Mouse (Mus musculus) megakaryocyte progenitor cell, adult 5-6 weeks (primary cell): ENCODE measurements around the gene Gm45799. TPM values are rescaled to one million over a fixed set of nuclear protein-coding genes. Genes with fewer than 3 reads are reported as not detected.
A peak's percentile ranks its signal among the peaks of the same experiment; 100 is the strongest.

Experiments used
- ATAC-seq: replicated peaks from 2 replicates; pipeline ENCODE4 v1.8.0; 2016; ENCODE audit warnings: mild to moderate bottlenecking, moderate TSS enrichment, inconsistent platforms; ENCODE audit not compliant: poor library complexity
- total RNA-seq, 2 experiments: library from RNA; stranded (forward) in 1 of 2; stranded (reverse) in 1 of 2; fragments of 157-497, 149-512 nt in 1 of 2; fragments of 200-1000 nt in 1 of 2; gene quantifications; 2 replicates each; pipeline versions ENCODE4 v1.2.3 to v1.2.4; 2015 to 2017

Gm45799 gene
- total RNA-seq, 2 experiments from 2014 or later, result 1.5 to 4.1 TPM

- ATAC-seq, result no peak
These were observed 596 bp upstream of the Gm45799 start, which contains the start of gene Timm10b for GRCm38 (mm10) chr7:105639756-105640155. TSS of gene Timm10b (plus strand) at chr7:105640056.

- peak; percentile 33 for ATAC-seq
These were observed 523 bp downstream of the Gm45799 start for GRCm38 (mm10) chr7:105640894-105641255.

DNA sequence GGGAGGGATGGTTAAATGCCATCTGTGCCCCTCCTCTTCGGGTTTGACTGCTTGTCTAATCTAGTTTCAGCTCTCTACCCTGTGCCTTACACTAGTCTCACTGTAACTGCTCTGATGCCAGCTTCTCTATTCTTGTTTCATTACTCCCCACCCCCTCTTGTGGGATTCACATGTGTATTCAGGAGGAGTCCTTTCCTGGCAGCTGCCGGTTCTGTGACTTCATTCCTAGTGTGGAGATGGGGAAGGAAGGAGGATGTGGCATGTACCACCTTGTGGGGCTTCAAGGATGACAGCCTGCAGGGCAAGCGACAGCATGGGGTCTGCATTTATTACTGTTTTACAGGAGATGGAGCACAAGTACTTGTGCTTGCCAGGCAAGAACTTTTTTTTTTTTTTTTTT, 1.6 kb downstream of the Gm45799 start:
- ATAC-seq, result peak; percentile 15

DNA sequence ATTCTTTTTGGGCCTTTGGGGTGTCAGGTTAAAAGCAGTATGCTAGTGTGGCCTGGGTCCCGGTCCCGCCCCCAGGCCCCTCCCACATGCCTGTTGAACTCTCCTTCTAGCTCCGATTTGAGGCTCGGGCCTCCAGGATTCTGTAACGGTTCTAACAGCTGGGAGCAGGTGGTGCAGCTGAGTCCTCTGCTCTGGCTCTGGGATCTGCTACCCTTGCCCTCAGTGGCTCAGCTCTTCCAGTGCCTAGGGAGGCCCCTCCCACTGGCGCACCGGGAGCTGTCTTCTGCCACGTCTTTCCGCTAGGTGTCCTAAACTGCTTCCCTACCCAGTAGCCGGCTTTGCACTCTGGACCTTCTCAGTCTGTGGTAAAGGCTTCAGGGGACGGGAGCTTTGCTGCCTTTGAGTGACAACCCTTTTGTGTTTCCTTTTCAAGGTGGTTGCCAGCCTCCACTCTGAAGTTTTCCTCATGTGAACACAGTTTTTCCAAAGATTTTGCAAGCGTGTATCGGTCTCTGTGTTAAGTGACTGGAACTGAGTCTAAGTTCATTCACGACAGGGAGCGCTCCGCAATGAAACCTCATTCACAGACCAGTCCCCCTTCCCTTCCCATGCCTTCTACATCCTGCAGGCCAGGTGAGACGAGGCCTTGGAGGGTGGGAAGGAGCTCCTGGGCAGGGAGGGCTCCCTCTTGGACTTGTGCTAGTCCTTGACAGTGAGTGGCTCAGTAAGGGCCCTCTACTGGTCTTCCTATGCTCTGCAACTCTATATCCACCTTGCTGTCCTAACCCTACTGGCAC, 10.5 kb downstream of the Gm45799 start, which contains the start of gene Dnhd1:
TSS of gene Dnhd1 (plus strand) at position 189 of the 797 bp plus-strand sequence.
- peak; percentile 97 for ATAC-seq

DNA sequence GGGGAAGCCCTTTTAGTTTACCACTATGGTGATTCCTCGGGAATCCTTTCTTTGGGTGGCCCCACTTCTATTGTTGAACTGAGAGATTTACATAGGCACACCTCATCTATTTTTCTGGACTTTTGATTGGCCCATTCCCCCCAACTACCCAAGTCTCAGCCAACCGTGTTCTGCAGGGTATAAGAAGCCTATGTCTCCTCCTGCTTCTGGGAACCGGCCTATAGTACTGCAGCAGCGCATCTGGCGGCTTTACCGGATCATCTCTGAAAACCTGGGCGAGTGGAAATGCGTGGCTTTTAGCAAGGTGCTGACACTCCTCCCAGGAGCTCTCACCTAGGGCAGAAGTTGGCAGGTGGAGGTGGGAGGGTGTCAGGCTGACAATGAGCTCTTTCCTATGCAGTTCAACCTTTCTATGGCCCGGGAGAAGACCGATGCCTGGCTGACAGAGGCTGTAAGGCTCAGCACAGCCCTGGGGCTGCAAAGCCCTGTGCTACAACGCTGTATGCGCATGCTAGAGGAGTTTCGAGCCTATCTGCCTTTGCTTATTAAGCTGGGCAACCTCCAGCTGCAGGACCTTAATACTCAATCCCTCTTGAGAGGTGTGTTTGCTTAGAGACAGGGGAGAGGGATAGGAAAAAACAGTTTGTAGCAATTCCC, 45.3 kb downstream of the Gm45799 start:
- no peak for ATAC-seq

- peak; percentile 98 for ATAC-seq
These were observed 50.5 kb downstream of the Gm45799 start for GRCm38 (mm10) chr7:105690875-105691274.

GRCm38 (mm10) chr7:105703184-105703583, 62.8 kb downstream of the Gm45799 start:
- ATAC-seq, result no peak

GRCm38 (mm10) chr7:105703816-105704215, 63.5 kb downstream of the Gm45799 start:
- ATAC-seq, result no peak

DNA sequence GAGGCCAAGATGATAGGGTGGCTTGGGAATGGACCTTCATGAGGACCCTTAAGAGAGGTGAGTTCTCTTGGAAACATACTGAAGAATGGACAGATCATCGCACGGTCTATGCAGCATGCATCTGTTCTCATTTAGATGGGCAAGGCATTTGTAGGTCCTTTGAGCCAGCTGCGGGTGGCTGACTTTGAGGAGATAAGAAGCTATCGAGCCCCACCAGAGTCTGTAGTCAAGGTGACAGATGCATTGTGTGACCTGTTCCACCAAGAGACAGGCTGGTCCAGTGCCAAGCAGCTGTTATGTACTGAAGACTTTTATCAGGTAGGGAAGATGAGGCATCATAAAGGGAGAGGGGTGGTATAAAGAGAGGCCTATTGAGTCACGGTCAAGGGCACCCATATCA, 68.4 kb downstream of the Gm45799 start:
- ATAC-seq, result peak; percentile 97

DNA sequence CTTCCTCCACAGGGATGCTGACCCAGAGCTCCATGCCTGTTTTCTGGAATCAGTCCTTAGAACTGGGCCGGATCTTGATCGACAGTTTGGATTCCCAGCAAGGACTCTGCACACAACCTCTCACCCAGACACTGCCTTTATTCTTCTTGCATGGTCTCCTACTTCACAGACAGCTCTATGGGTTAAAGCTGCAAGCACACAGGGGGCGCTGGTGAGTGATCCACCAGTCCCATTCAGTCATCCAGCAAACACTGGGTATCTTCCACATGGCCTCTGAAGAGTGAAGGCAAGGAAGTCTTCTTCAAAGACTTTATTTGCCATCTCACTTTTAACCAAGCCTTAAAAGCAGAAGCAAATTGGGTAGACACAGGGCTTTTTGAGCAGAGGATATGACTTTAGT, 75.0 kb downstream of the Gm45799 start:
- peak; percentile 61; the same call in 1 of the 2 replicates for ATAC-seq

GRCm38 (mm10) chr7:105721916-105722315, 81.6 kb downstream of the Gm45799 start:
- ATAC-seq, result no peak

GRCm38 (mm10) chr7:105726144-105726979, 86.0 kb downstream of the Gm45799 start:
- peak; percentile 96 for ATAC-seq

DNA sequence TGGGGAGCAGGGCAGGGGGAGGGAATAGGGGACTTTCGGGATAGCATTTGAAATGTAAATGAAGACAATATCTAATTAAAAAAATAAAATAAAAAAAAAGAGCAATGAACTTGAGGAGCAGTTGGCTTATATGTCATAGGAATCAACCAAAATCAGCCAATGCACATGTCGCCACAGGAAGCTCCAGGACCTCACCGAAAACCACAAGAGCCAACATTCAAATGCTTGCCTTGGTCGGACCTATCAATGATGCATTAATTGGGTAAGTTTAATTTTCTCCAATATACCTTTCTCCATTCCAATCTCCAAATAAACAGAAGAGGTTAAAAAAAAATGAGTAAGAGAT, 86.6 kb downstream of the Gm45799 start:
- no peak for ATAC-seq

GRCm38 (mm10) chr7:105728701-105729428, 88.5 kb downstream of the Gm45799 start:
- ATAC-seq, result no peak

DNA sequence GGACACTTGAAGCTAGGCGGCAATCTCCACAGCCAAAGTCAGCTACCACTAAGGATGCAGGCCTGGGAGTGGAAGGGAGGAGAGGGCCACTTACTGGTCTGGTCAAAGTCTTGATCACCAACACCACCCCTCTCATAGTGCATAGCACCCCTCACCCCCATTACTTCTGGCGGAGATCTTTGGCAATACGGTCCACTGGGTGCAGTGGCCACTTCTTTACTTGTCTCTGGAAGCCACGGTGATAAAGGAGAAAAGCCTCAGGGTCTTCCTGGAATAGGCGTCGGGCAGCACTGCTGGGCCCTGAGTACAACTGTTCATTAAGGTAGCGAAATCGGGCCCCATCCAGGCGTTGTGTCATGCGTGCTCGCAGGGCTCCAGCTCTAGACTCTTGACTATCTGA, 93.5 kb downstream of the Gm45799 start:
- ATAC-seq, result no peak

Other genes starting within 250 kb of the Gm45799 start
- 32.4 and 33.3 TPM in 2 replicates for gene Fam160a2, start 240.5 kb upstream of the Gm45799 start, total RNA-seq (2015)
- 8.7 and 19.8 TPM in 2 replicates for gene Fam160a2, start 240.5 kb upstream of the Gm45799 start, total RNA-seq (2017)
- 0.07 TPM in 1 of 2 replicates, not detected in the other for gene Cnga4, start 236.0 kb upstream of the Gm45799 start, total RNA-seq (2015)
- not detected in 2 replicates for gene Cnga4, start 236.0 kb upstream of the Gm45799 start, total RNA-seq (2017)
- gene Cckbr, start 214.8 kb upstream of the Gm45799 start, total RNA-seq (2015), result not detected in 2 replicates
- gene Cckbr, start 214.8 kb upstream of the Gm45799 start, total RNA-seq (2017), result not detected in 2 replicates
- gene Cavin3, start 158.3 kb upstream of the Gm45799 start, total RNA-seq (2015), result 0.22 and 0.27 TPM in 2 replicates
- 0.41 and 0.42 TPM in 2 replicates for gene Cavin3, start 158.3 kb upstream of the Gm45799 start, total RNA-seq (2017)
- 16.2 and 21.0 TPM in 2 replicates for gene Smpd1, start 86.2 kb upstream of the Gm45799 start, total RNA-seq (2015)
- gene Smpd1, start 86.2 kb upstream of the Gm45799 start, total RNA-seq (2017), result 9.5 and 16.2 TPM in 2 replicates
- gene Apbb1, start 58.9 kb upstream of the Gm45799 start, total RNA-seq (2015), result not detected in 2 replicates
- gene Apbb1, start 58.9 kb upstream of the Gm45799 start, total RNA-seq (2017), result not detected in 2 replicates
- not detected in 2 replicates for gene Hpx, start 40.4 kb upstream of the Gm45799 start, total RNA-seq (2015)
- gene Hpx, start 40.4 kb upstream of the Gm45799 start, total RNA-seq (2017), result not detected in 2 replicates
- gene Trim3, start 7.0 kb upstream of the Gm45799 start, total RNA-seq (2015), result 2.8 and 3.3 TPM in 2 replicates
- 1.8 and 3.2 TPM in 2 replicates for gene Trim3, start 7.0 kb upstream of the Gm45799 start, total RNA-seq (2017)
- 64.6 and 65.0 TPM in 2 replicates for gene Timm10b, start 496 bp upstream of the Gm45799 start, total RNA-seq (2015)
- 64.7 and 82.0 TPM in 2 replicates for gene Timm10b, start 496 bp upstream of the Gm45799 start, total RNA-seq (2017)
- 16.0 and 18.5 TPM in 2 replicates for gene Arfip2, start 136 bp upstream of the Gm45799 start, total RNA-seq (2015)
- gene Arfip2, start 136 bp upstream of the Gm45799 start, total RNA-seq (2017), result 57.5 and 59.8 TPM in 2 replicates
- gene Dnhd1, start 10.3 kb downstream of the Gm45799 start, total RNA-seq (2015), result 1.0 and 1.6 TPM in 2 replicates
- 0.17 and 0.27 TPM in 2 replicates for gene Dnhd1, start 10.3 kb downstream of the Gm45799 start, total RNA-seq (2017)
- gene Ilk, start 96.0 kb downstream of the Gm45799 start, total RNA-seq (2015), result 149 and 157 TPM in 2 replicates
- 105 and 110 TPM in 2 replicates for gene Ilk, start 96.0 kb downstream of the Gm45799 start, total RNA-seq (2017)
- gene Rrp8, start 96.8 kb downstream of the Gm45799 start, total RNA-seq (2015), result 26.4 and 30.4 TPM in 2 replicates
- gene Rrp8, start 96.8 kb downstream of the Gm45799 start, total RNA-seq (2017), result 39.8 and 48.9 TPM in 2 replicates
- gene Taf10, start 103.8 kb downstream of the Gm45799 start, total RNA-seq (2015), result 301 and 304 TPM in 2 replicates
- 136 and 141 TPM in 2 replicates for gene Taf10, start 103.8 kb downstream of the Gm45799 start, total RNA-seq (2017)
- 64.8 and 73.5 TPM in 2 replicates for gene Tpp1, start 111.7 kb downstream of the Gm45799 start, total RNA-seq (2015)
- 14.3 and 22.2 TPM in 2 replicates for gene Tpp1, start 111.7 kb downstream of the Gm45799 start, total RNA-seq (2017)
- gene Dchs1, start 147.1 kb downstream of the Gm45799 start, total RNA-seq (2015), result 0.07 TPM in 1 of 2 replicates, not detected in the other
- gene Dchs1, start 147.1 kb downstream of the Gm45799 start, total RNA-seq (2017), result not detected in 2 replicates
- 124 and 152 TPM in 2 replicates for gene Mrpl17, start 170.5 kb downstream of the Gm45799 start, total RNA-seq (2015)
- 69.0 and 86.6 TPM in 2 replicates for gene Mrpl17, start 170.5 kb downstream of the Gm45799 start, total RNA-seq (2017)